Mouse (Mus musculus): ENCODE measurements around the gene Clns1a. TPM values are rescaled to one million over a fixed set of nuclear protein-coding genes. Genes with fewer than 3 reads are reported as not detected.

Clns1a gene
- polyA plus RNA-seq, 1 experiment from 2014 or later: 123 TPM

GRCm38 (mm10) chr7:97765963-97766347 is 69.5 kb downstream of the Clns1a start:
- WGBS (ENCODE audit: insufficient replicate concordance): 82% methylated on average over 5 of the region's 5 CpGs
- Histone ChIP-seq H3K27me3 (ENCODE audit: control insufficient read depth, insufficient read depth, low read length) (no peaks in the 10 kb centered on the region), H3K9me3 (replicated peaks; ENCODE audit: control insufficient read depth, low read length) (no peaks in the 10 kb centered on the region), H3K27ac (ENCODE audit: low read depth, low read length) (no peak overlapping the region), H3K36me3 (ENCODE audit: control insufficient read depth, insufficient read depth, low read length) (no peaks in the 10 kb centered on the region), H3K4me2 (no peak overlapping the region), H3K4me3 (ENCODE audit: low read depth, low read length) (no peak overlapping the region), H3K9ac (ENCODE audit: low read depth, low read length) (no peak overlapping the region), H3K4me1 (ENCODE audit: control insufficient read depth, insufficient read depth, low read length) (no peaks in the 10 kb centered on the region)
- ATAC-seq (replicated peaks; ENCODE audit: insufficient number of reproducible peaks, low FRiP score, low TSS enrichment): no peak

DNA sequence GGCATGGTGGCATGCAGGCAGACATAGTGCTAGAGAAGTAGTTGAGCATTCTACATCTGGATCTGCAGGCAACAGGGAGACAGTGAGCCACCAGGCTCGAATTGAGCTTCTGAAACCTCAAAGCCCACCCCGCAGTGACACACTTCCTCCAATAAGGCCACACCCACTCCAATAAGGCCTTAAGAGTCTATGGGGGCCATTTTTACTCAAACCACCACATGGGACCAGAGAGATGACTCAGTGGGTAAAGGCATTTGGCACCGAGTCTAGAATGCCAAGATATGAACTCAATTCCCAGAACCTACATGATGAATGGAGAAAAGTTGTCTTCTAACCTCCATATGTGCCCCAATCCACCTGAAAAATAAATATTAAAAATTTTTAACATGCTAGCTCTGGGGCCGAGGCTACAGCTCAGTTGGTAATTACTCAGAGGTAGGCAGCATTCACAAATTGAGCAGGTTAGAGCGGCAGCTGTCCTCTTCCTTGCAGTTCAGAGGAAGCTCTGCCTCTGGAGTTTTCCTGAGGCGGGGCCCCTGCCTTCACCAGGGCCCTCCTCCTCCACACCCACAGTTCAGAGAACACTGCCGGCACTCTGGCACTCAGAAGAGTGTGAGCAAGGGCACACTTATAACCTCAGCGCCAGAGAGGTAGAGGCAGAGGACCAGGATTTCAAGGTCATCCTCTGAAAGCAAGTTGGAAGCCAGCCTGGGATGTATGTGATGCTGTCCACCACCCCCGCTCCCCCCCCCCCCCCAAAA is 70.2 kb downstream of the Clns1a start:
- Histone ChIP-seq H3K27ac (ENCODE audit: low read depth, low read length) (no peak overlapping the region), H3K9me3 (replicated peaks; ENCODE audit: control insufficient read depth, low read length) (no peaks in the 10 kb centered on the region), H3K4me2 (no peak overlapping the region), H3K36me3 (ENCODE audit: control insufficient read depth, insufficient read depth, low read length) (no peaks in the 10 kb centered on the region), H3K4me3 (ENCODE audit: low read depth, low read length) (no peak overlapping the region), H3K27me3 (ENCODE audit: control insufficient read depth, insufficient read depth, low read length) (no peaks in the 10 kb centered on the region), H3K9ac (ENCODE audit: low read depth, low read length) (no peak overlapping the region), H3K4me1 (ENCODE audit: control insufficient read depth, insufficient read depth, low read length) (no peaks in the 10 kb centered on the region)
- WGBS (ENCODE audit: insufficient replicate concordance): 66% methylated on average over 9 of the region's 9 CpGs
- ATAC-seq (replicated peaks; ENCODE audit: insufficient number of reproducible peaks, low FRiP score, low TSS enrichment): no peak

- no peak for ATAC-seq (replicated peaks; ENCODE audit: insufficient number of reproducible peaks, low FRiP score, low TSS enrichment)
- H3K9ac ChIP-seq (ENCODE audit: low read depth, low read length): no peak overlapping the region
- no peak overlapping the region for H3K4me2 ChIP-seq
- no peaks in the 10 kb centered on the region for H3K27me3 ChIP-seq (ENCODE audit: control insufficient read depth, insufficient read depth, low read length)
- no peak overlapping the region for H3K27ac ChIP-seq (ENCODE audit: low read depth, low read length)
- no peaks in the 10 kb centered on the region for H3K9me3 ChIP-seq (replicated peaks; ENCODE audit: control insufficient read depth, low read length)
- H3K36me3 ChIP-seq (ENCODE audit: control insufficient read depth, insufficient read depth, low read length): no peaks in the 10 kb centered on the region
- 70% methylated on average over 8 of the region's 8 CpGs for WGBS (ENCODE audit: insufficient replicate concordance)
- no peaks in the 10 kb centered on the region for H3K4me1 ChIP-seq (ENCODE audit: control insufficient read depth, insufficient read depth, low read length)
- H3K4me3 ChIP-seq (ENCODE audit: low read depth, low read length): no peak overlapping the region
Observed at GRCm38 (mm10) chr7:97767841-97768240, 71.4 kb downstream of the Clns1a start.

GRCm38 (mm10) chr7:97769020-97769419 is 72.6 kb downstream of the Clns1a start:
- H3K27ac ChIP-seq (ENCODE audit: low read depth, low read length): no peak overlapping the region
- no peaks in the 10 kb centered on the region for H3K27me3 ChIP-seq (ENCODE audit: control insufficient read depth, insufficient read depth, low read length)
- H3K9ac ChIP-seq (ENCODE audit: low read depth, low read length): no peak overlapping the region
- no peaks in the 10 kb centered on the region for H3K36me3 ChIP-seq (ENCODE audit: control insufficient read depth, insufficient read depth, low read length)
- H3K9me3 ChIP-seq (replicated peaks; ENCODE audit: control insufficient read depth, low read length): no peaks in the 10 kb centered on the region
- no peak overlapping the region for H3K4me3 ChIP-seq (ENCODE audit: low read depth, low read length)
- no peak for ATAC-seq (replicated peaks; ENCODE audit: insufficient number of reproducible peaks, low FRiP score, low TSS enrichment)
- H3K4me1 ChIP-seq (ENCODE audit: control insufficient read depth, insufficient read depth, low read length): no peaks in the 10 kb centered on the region
- 76% methylated on average over 4 of the region's 4 CpGs for WGBS (ENCODE audit: insufficient replicate concordance)
- H3K4me2 ChIP-seq: no peak overlapping the region

Other genes starting within 250 kb of the Clns1a start
- gene Kctd14, start 245.3 kb upstream of the Clns1a start, polyA plus RNA-seq (2014; fragmentation: Nextera tagmentation; extraction: Ambion mirVana): 0.66 and 0.67 TPM in 2 replicates
- 37.8 and 40.1 TPM in 2 replicates for gene Ints4, start 215.7 kb upstream of the Clns1a start, polyA plus RNA-seq (2014; fragmentation: Nextera tagmentation; extraction: Ambion mirVana)
- gene Aamdc, start 117.1 kb upstream of the Clns1a start, polyA plus RNA-seq (2014; fragmentation: Nextera tagmentation; extraction: Ambion mirVana): 34.1 and 37.0 TPM in 2 replicates
- gene Rsf1, start 116.7 kb upstream of the Clns1a start, polyA plus RNA-seq (2014; fragmentation: Nextera tagmentation; extraction: Ambion mirVana): 13.3 and 16.2 TPM in 2 replicates
- 2.6 and 3.3 TPM in 2 replicates for gene Aqp11, start 41.7 kb downstream of the Clns1a start, polyA plus RNA-seq (2014; fragmentation: Nextera tagmentation; extraction: Ambion mirVana)
- gene Pak1, start 91.9 kb downstream of the Clns1a start, polyA plus RNA-seq (2014; fragmentation: Nextera tagmentation; extraction: Ambion mirVana): 5.5 and 8.7 TPM in 2 replicates
- gene Gdpd4, start 223.3 kb downstream of the Clns1a start, polyA plus RNA-seq (2014; fragmentation: Nextera tagmentation; extraction: Ambion mirVana): not detected in 2 replicates

Data from heart, embryonic 11.5 days (tissue).